Mouse (Mus musculus) liver, embryonic 14.5 days (tissue): Measurements from ENCODE around the gene Ier2. TPM values are rescaled to one million over a fixed set of nuclear protein-coding genes. Genes with fewer than 3 reads are reported as not detected.

Experiments used
- ATAC-seq: fragments of 200-750 bp; cut with Nextera tagmentation; 2 replicates; pipeline ENCODE4 v1.8.0; 2017; ENCODE audit warnings: moderate number of reproducible peaks, mild to moderate bottlenecking, moderate library complexity; ENCODE audit not compliant: insufficient read depth
- DNase-seq, 3 experiments: peaks; one replicate each; pipeline ENCODE4 v3.0.0-alpha.2; 2012 to 2013; ENCODE audit warnings: low read depth in 3 of 3, low spot score in 3 of 3
- H3K27ac ChIP-seq: fragments of 300-500 bp; sonication (generic); 2 replicates; pipeline ENCODE4 v1.5.1; 2014; ENCODE audit warnings: moderate library complexity, mild to moderate bottlenecking, control low read depth, inconsistent platforms
- H3K27me3 ChIP-seq: fragments of 300-500 bp; sonication (generic); 2 replicates; pipeline ENCODE4 v1.6.1; 2014; ENCODE audit warnings: mild to moderate bottlenecking, low read length, moderate library complexity; ENCODE audit not compliant: control insufficient read depth, insufficient read depth
- H3K36me3 ChIP-seq: fragments of 300-500 bp; sonication (generic); replicated peaks from 2 replicates; pipeline ENCODE4 v1.6.1; 2014; ENCODE audit warnings: low read depth; ENCODE audit not compliant: control insufficient read depth, insufficient read depth
- H3K4me1 ChIP-seq, 2 experiments: fragments of 200-500 bp in 1 of 2; fragments of 300-500 bp in 1 of 2; sonication (generic) in 1 of 2; replicated peaks; 2 replicates each; pipeline ENCODE4 v1.6.1; 2012 to 2014; ENCODE audit warnings: antibody characterized with exemption in 1 of 2, inconsistent platforms in 1 of 2, low read length in 1 of 2; ENCODE audit not compliant: control insufficient read depth in 2 of 2, insufficient read depth in 2 of 2
- H3K4me2 ChIP-seq: fragments of 300-500 bp; sonication (generic); 2 replicates; pipeline ENCODE4 v1.6.1; 2014; ENCODE audit warnings: low read depth, mild to moderate bottlenecking, control low read depth, moderate library complexity
- H3K4me3 ChIP-seq, 2 experiments: fragments of 200-500 bp in 1 of 2; fragments of 300-500 bp in 1 of 2; sonication (generic) in 1 of 2; 2 replicates each; pipeline ENCODE4 v1.5.1; 2012 to 2014; ENCODE audit warnings: low read depth in 2 of 2, low read length in 2 of 2, mild to moderate bottlenecking in 2 of 2, control low read depth in 1 of 2, inconsistent platforms in 1 of 2, moderate library complexity in 1 of 2; ENCODE audit not compliant: insufficient read depth in 1 of 2
- H3K9ac ChIP-seq: fragments of 300-500 bp; sonication (generic); replicated peaks from 2 replicates; pipeline ENCODE4 v1.6.1; 2014; ENCODE audit warnings: mild to moderate bottlenecking, control low read depth, moderate library complexity
- H3K9me3 ChIP-seq: fragments of 300-500 bp; sonication (generic); 2 replicates; pipeline ENCODE4 v1.6.1; 2016; ENCODE audit warnings: low read length, mixed read lengths; ENCODE audit not compliant: control insufficient read depth
- CTCF ChIP-seq: IDR thresholded peaks from 2 replicates; pipeline ENCODE4 v1.5.1; 2016; ENCODE audit warnings: antibody characterized with exemption, low read depth, control low read depth
- EP300 ChIP-seq: IDR thresholded peaks from 2 replicates; pipeline ENCODE4 v1.6.1; 2016; ENCODE audit warnings: antibody characterized with exemption, low read depth
- WGBS: fragments of 180-500 bp; shearing (Covaris S2); extraction: QIAGEN DNeasy Blood & Tissue Kit; methylation state at CpG from one replicate; pipeline ENCODE4 v1.1.7; 2014; ENCODE audit not compliant: insufficient replicate concordance; 5-methylcytosine and 5-hydroxymethylcytosine counted together
- polyA plus RNA-seq, 2 experiments: library from polyadenylated mRNA; depleted of rRNA in 1 of 2; stranded (reverse) in 1 of 2; unstranded in 1 of 2; fragments of >200 nt; fragmentation: Nextera tagmentation in 1 of 2; extraction: Ambion mirVana in 1 of 2; gene quantifications; 2 replicates each; pipeline versions ENCODE4 v1.2.1 to v1.2.3; 2012 to 2014

The Ier2 gene
- polyA plus RNA-seq, 2 experiments, result 8.4 to 12.6 TPM

- no peak overlapping the region; the same call in 1 of the 2 replicates for H3K27ac ChIP-seq
- WGBS, result under 1% methylated on average over 106 of the region's 106 CpGs
- peak overlapping the region; percentile 75 for H3K4me2 ChIP-seq
- DNase-seq (peak; percentile 89 to 93 (median 91)), ATAC-seq (peak; percentile 92)
- H3K4me1 ChIP-seq, result peaks cover 0 to 2% of the 10 kb centered on the region in 2 experiments; a peak in 2 of 4 replicates
- peak overlapping the region; percentile 73 for H3K9ac ChIP-seq
- no peaks in the 10 kb centered on the region; the same call in 1 of the 2 replicates for H3K27me3 ChIP-seq
- peak overlapping the region; percentile 71 for H3K4me3 ChIP-seq
- no peaks in the 10 kb centered on the region for H3K9me3 ChIP-seq
- no peak for TF ChIP-seq EP300
- peak; percentile 52 for TF ChIP-seq CTCF
- H3K36me3 ChIP-seq, result no peaks in the 10 kb centered on the region
These were observed 23.3 kb downstream of the Ier2 start for GRCm38 (mm10) chr8:84639162-84640009.

- no peak overlapping the region; the same call in 1 of the 2 replicates for H3K27ac ChIP-seq
- TF ChIP-seq EP300 (no peak), CTCF (no peak)
- H3K4me1 ChIP-seq, result peaks cover 0 to 2% of the 10 kb centered on the region in 2 experiments; a peak in 2 of 4 replicates
- H3K9ac ChIP-seq, result peak overlapping the region; percentile 73
- no peaks in the 10 kb centered on the region for H3K36me3 ChIP-seq
- peak overlapping the region; percentile 75 for H3K4me2 ChIP-seq
- no peaks in the 10 kb centered on the region; the same call in 1 of the 2 replicates for H3K27me3 ChIP-seq
- peak overlapping the region; percentile 71 for H3K4me3 ChIP-seq
- WGBS, result under 1% methylated on average over 46 of the region's 52 CpGs
- DNase-seq (no peak), ATAC-seq (peak; percentile 5; the same call in 1 of the 2 replicates)
- H3K9me3 ChIP-seq, result no peaks in the 10 kb centered on the region
These were observed 24.0 kb downstream of the Ier2 start for GRCm38 (mm10) chr8:84638555-84639161.

- WGBS, result 40% methylated on average over 8 of the region's 8 CpGs
- no peaks in the 10 kb centered on the region for H3K36me3 ChIP-seq
- H3K27ac ChIP-seq, result no peak overlapping the region
- H3K4me1 ChIP-seq, result peaks cover 0 to 2% of the 10 kb centered on the region in 2 experiments; a peak in 2 of 4 replicates
- ATAC-seq (no peak), DNase-seq (no peak)
- peak overlapping the region; percentile 71 for H3K4me3 ChIP-seq
- H3K27me3 ChIP-seq, result no peaks in the 10 kb centered on the region; the same call in 1 of the 2 replicates
- TF ChIP-seq CTCF, result no peak
- TF ChIP-seq EP300, result no peak
- H3K9me3 ChIP-seq, result no peaks in the 10 kb centered on the region
- H3K9ac ChIP-seq, result peak overlapping the region; percentile 73; the same call in 1 of the 2 replicates
- peak overlapping the region; percentile 75 for H3K4me2 ChIP-seq
These were observed 24.6 kb downstream of the Ier2 start for GRCm38 (mm10) chr8:84637946-84638554.

- no peaks in the 10 kb centered on the region; a peak in 2 of 4 replicates for H3K4me1 ChIP-seq
- no peak overlapping the region; the same call in 1 of the 2 replicates for H3K9ac ChIP-seq
- H3K27me3 ChIP-seq, result no peaks in the 10 kb centered on the region; the same call in 1 of the 2 replicates
- TF ChIP-seq CTCF, result no peak
- ATAC-seq, result no peak
- H3K4me3 ChIP-seq, result no peak overlapping the region
- DNase-seq, result no peak
- WGBS, result 77% methylated on average over 17 of the region's 17 CpGs
- no peak overlapping the region for H3K27ac ChIP-seq
- no peaks in the 10 kb centered on the region for H3K36me3 ChIP-seq
- H3K9me3 ChIP-seq, result no peaks in the 10 kb centered on the region
- H3K4me2 ChIP-seq, result no peak overlapping the region
These were observed 26.5 kb downstream of the Ier2 start for GRCm38 (mm10) chr8:84636051-84636691.
